Mouse (Mus musculus): ENCODE results near the gene Itgb5.

Itgb5 gene

DNA sequence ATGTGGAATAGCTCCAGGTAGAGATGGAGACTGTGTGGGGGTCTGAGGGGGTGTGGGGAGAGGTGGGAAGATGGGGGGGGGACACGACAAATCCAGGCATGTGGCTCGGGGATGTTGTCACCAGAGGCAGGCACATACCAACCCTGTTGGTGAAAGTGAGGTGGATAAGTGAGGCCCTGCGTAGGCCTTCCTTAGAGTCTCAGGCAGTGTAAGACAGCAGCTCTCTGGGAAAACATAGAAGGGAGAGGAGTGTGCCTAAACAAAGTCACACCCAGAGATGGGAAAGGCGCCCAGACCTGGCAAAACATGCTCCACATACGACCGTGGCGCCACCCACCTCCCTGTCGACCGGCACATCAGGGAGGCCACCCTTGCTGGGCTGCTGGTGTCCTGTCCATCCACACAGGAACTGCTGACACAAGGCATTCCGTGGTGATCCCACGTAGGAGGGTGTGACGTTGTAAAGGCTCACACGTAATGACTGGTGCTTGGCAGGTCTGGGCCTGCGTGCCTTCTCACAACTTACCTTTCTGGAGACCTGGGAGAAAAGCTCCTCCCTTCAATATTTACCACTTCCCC, 42.5 kb downstream of the Itgb5 start:
- no peak for DNase-seq (ENCODE audit: extremely low spot score, low read depth, low spot score)

DNA sequence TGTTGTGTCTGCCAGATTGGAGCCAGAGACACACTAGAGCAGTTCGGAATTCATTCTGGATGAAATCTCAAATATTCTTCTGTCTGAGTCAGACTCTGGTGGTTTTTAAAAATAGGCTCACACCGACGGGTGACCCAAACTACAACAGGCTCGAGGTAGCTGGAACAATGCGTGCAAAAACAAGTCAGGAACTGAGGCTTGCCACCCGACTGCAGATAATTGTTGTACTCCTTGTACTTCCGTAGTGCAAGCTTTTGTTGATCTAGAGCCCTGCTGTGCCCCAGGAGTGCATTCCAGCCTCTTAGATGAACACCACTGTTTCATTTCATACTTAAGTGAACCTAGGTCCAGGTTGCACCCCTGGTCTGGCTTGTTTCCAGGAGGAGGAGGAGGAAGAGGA, 43.8 kb downstream of the Itgb5 start:
- no peak for DNase-seq (ENCODE audit: extremely low spot score, low read depth, low spot score)

DNA sequence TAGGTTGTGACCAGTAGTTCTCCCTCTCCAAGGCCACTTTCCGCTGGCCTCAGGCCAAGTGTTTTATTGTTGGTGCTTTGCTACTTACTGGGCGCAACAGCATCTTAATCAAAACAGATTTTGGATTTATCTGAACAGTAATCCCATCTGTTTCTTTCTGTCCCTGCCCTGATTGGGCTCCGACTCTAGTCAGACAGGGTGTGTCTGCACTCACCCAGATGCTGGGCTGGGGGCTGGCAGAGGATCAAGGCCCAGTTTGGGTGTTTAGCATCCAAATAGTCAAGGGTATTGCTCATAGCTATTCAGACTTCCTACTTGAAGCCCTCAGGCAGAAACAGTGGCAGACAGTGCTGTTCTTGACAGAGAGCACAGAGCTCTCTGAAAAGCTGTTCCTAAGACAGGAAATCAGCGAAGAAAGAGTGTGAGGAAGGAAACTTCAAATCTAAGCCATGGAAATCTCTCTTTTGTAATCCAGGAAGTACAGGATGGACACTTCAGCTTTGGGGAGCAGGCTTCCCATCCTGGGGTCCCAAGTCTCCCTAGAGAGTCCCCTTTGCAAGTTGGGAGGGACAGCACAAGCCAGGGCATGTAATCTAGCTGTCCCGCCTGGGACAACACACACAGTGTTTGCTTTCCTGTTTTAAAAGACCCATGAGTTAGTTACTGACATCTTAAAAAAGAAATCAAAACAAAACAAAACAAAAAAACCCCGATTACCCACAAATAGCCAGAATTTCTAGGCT, 48.7 kb downstream of the Itgb5 start:
- DNase-seq (ENCODE audit: extremely low spot score, low read depth, low spot score), result no peak

DNA sequence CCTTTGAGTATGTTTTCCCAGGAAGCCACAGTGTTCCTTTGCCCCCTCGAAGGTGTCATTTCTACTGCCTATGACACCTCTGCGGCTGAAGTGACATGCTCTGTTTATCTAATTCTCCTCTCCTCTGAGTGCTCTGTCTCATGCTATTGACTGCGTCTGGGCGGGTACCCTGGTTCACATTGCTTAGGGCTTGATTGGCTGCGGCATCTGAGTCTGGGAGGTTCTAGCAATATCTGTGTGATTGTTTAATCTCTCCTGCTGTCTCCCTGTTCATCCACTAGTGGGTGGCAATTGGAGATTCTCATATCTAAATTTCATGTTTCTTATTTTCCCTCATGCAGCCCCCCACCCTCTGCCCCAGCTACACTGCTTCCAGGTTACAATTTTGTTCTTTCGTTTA, 49.6 kb downstream of the Itgb5 start:
- DNase-seq (ENCODE audit: extremely low spot score, low read depth, low spot score), result no peak

DNA sequence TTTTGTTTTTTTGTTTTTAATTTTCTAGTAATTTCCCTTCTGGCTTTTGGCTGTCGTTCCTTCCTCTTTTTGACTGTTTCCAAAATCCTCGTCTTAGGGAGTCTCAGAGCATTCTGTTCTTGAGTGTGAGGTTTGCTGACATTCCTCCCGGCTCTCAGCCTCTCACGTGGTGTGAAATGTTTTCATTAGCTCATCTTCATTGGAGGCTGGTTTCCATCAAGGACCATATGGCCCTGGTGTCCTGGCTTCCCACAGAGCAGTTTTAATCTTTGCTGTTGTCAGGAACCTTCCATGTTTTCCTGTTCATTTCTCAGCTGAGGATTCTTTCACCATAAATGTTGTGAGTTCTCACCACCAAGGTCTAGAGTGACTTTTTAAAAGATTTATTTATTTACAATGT, 50.1 kb downstream of the Itgb5 start:
- no peak for DNase-seq (ENCODE audit: extremely low spot score, low read depth, low spot score)

DNA sequence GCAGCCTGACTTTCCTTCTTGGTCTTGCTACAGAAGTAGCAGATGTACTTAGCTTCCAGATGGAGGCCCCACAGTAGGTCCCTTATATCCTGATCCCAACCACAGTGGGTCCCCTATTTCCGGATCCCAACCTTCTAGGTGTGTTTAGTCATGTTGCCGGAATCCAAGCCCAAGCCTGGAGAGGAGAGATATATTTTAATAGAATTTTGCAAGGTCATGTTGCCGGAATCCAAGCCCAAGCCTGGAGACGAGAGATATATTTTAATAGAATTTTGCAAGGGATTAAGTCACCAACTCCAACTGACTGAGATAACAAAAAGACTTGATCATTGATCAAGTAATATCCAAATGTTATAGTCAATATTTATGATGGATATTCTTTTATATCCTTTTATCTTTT, 51.3 kb downstream of the Itgb5 start:
- DNase-seq (ENCODE audit: extremely low spot score, low read depth, low spot score), result no peak

DNA sequence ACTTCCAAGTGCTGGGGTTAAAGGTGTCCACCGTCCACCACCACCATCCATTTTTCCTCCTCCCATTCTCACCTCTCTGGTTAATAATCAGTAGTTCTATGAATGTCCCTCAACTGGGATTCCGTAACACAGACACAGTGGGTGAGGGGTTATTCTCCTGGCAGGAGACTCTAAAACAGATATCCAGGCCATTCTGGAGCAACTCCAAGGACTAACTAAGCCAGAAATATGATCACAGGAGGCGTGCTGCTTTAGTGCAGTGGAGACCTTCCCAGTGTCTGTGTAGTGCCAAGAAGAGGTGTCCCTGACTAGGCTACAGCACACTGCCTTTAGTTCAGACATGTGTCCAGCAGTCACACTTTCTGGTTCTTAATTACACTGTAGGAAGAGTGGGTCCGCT, 53.1 kb downstream of the Itgb5 start:
- DNase-seq (ENCODE audit: extremely low spot score, low read depth, low spot score), result no peak

DNA sequence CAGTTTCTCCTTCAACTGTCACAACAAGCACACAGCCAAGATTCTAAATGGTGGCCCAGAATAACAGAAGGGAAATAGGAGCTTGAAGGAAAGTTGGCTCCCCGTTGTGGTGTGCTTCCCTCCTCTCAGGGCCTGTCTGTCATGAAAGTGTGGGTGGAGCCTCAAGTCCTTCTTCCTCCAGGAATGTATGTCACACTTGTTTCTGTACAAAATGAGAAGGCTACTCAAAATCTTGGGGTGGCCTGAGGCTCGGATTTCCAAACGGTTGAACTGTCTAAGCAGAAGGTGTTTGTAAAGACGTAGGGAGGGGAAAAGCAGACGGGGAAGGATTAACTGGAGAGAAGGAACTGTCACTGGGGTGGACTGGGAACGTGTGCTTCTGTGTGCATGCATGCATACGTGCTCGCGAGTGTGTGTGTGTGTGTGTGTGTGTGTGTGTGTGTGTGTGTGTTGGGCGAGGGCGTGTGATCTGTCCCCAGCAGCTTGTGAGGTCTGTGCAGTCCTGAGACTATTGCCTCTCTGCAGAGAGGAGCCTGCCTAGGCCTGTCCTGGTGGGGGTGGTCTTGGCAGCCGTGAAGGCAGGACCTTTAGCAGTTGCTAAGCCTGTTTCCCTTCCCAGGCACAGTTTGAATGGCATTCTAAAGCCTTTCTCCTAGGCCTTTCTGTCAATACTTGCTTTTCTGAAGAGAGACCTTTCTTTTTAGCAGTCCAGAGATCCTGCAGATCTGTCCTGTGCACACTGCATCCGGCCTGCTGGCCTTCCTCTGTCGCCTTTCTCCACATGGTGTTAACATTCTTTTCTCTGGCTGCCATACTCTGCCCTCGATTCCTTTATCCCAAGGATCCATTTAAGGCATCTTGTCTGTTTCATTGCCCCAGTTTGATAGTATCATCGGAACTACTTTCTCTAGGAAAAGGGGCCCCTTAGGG, 53.8 kb downstream of the Itgb5 start:
- DNase-seq (ENCODE audit: extremely low spot score, low read depth, low spot score), result no peak

DNA sequence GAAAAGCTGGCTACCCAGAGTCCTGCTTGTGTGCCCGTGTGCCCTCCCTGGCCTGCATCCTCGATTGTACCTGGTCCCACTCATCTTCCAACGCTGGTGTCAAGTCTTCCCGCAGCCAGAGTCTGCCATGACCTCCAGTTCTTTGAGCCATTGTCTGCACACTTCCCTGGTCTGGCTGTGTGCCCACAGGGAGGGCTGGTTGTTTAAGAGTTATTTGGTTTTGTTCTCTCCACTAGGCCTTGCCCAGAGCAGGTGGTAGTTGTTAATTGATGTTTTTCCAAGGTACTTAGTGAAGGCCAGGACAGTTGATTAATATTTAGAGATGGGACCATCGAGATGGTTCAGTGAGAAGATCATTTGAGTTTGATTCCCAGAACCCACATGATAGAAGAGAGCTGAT, 54.7 kb downstream of the Itgb5 start:
- no peak for DNase-seq (ENCODE audit: extremely low spot score, low read depth, low spot score)

DNA sequence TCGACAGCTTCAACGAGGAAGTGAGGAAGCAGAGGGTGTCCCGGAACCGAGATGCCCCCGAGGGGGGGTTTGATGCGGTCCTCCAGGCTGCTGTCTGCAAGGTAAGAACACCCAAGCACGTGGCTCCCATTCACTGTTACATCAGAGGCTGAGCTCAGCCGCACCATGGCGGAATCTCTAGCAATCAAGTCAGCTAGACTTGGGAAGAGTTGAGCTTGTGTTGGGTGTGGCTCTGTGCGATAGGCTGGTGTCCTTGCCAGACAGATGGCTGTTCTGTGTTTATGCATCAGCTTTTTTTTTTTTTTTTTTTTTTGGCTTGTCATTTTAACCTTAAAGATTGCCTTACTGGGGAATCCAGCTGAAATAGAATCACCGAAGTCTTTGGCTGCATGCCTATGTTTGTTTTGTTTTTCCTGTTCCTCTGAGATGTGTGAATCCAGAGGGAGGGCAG, 55.6 kb downstream of the Itgb5 start:
- no peak for DNase-seq (ENCODE audit: extremely low spot score, low read depth, low spot score)

DNA sequence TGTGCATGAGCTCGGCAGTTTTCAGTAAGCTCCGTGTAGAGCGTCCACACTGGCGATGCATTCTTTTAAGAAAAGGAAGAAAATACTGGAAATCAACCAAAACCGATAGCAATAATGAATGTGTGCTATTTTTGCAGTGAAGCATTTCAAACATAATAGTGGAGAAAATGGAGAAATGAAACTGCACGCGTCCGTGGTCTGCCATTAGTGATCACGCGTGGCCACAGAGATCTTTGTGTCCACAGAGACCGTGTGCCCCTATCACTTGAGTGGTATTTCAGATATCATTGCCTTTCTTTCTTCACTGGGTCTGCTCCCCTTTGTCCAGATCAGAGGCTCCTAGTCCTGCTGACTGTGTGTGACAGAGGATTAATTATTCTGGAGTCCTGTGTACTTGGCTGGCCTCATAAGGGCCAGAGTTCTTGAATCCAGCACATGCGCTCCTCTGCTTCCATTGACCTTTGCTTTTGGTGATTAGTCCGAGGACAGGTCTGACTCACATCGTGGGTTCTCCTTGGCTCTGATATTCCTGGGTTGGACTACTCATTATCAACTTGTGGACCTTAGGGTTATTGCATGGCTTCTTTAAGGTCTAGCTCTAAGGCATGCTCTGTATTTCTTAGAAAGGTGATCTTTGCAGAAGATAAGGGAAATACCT, 56.3 kb downstream of the Itgb5 start:
- no peak for DNase-seq (ENCODE audit: extremely low spot score, low read depth, low spot score)

DNA sequence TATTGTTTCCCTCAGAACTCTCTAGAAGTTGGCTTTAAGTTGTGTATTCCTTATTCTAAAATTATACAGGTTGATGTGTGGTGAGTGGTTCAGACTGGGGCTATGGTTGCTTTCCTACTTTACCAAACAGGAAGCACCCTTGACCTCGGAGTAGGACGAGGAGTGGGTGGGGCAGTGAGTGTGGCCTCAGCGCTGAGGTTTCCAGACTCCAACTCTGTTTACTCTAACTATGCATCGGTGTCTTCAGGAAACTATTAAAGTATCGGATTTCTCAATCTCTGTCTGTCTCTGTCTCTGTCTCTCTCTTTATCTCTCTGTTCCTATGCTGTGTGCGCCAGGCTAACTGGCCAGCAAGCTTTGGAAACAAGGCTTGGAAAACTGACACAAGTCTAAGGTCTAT, 57.2 kb downstream of the Itgb5 start:
- DNase-seq (ENCODE audit: extremely low spot score, low read depth, low spot score), result no peak

DNA sequence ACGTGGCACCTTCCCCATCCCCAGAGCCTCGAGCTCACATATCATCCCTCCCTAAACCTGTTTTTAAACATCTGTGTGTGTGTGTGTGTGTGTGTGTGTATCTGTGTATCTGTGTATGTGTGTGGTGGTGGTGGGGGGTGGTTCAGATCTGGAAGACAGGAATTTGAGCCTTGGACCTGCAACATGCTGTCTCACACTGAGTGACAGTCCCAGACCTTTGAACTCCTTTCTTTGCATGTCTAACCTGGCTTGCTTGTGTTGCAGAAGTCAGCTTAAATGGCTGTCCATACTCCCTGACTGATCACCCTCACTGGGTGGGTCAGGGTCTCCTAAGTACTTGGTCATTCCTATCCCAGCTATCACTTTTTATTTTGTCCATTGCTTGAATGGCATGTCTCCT, 58.5 kb downstream of the Itgb5 start:
- DNase-seq (ENCODE audit: extremely low spot score, low read depth, low spot score), result no peak

DNA sequence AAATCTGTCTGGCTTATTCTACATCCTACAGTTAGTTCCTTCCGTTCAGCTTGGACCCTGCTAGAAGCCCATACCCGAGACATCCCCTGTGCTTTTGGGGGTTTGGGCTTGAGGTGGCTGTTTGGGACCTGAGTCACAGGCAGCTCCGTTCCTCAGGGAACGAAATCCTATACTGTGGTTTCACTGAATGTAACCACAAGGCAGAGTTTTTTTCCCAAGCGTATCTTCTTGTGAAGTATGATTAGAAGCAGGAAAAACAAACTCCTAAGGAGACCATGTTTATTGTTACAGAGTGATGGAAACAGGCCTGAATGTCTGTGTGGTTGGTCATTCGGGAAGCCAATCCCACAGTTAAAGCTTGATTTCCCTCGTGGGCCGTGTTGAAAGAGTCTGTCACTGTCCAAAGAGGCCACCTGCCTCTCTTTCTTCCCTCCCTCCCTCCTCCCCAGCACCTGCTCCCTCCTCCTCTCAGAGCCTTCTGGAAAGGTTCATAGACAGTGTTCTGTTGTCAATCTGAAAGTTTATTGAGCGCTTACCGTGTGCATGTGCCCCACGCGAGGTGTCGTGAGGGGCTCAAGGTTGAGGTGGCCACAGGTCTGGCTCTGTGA, 59.6 kb downstream of the Itgb5 start:
- no peak for DNase-seq (ENCODE audit: extremely low spot score, low read depth, low spot score)

DNA sequence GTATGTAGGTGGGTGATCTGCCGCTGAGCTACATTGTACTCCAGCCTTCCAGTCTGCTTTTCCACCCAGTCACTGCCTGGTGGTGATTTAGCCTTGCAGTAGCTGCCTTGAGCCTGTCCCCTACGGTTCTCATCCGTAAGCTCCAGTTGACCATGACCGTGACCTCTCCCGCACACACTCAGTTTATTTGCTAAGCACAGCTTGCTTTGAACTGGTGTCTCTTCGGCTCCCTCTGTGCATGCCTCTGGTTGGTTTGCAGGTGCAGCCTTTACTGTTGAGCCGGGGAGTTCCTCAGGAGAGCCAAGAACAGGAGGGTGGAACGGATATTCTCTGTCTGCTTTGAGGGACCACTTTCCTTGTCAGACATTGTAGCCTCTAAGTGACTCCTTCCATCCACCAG, 61.6 kb downstream of the Itgb5 start:
- DNase-seq (ENCODE audit: extremely low spot score, low read depth, low spot score), result no peak

DNA sequence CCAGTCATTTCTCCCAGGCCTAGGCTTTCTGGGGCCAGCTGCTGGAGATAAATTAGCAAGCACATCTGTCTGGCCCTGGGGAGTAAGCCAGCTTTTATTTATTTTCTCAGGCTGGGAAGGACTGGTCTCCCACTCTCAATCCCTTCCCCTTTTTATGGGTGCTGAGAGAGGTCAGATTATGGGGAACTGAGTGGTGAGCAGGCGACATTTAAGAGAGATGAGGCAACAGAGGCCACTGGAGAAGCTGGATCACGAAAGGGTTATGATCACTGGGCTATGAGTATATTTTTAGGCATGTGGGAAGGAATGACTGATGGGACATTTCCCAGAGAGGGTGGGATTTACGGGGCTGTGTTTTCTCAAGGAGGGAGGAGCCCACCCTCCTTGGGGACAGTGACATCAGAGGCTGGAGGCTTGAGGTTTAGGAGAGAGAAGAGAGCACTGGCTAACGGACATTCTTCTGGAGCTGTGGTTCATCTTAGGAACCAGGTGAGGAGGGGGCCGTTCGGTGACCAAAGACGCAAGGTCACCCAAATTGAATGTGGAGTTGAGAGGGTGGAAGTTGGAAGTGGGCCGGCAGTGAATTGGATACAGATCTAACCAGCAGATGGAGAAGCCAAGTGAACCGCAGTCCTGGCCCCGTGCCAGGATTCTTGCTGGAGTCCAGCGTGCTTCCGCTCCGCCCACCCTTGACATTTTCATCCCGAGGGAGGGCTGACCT, 62.3 kb downstream of the Itgb5 start:
- DNase-seq (ENCODE audit: extremely low spot score, low read depth, low spot score), result no peak

DNA sequence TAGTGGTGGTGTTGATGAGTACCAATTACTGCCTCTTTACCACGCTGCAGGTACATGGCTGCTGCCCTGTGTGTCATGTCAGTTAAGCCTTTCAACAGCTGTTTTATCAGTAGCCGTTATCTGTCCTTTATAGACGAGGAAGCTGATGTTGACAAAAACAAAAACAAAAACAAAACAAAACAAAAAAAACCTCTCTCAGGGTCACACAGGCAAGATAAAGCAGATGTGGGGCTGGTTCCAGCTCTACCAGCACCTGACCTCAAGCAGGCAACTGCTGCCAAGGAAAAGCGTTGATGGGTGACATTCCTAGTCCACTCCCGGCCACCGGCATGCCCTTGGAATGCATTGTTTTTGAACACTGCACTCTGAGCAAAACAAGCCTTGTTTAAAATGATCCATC, 63.1 kb downstream of the Itgb5 start:
- no peak for DNase-seq (ENCODE audit: extremely low spot score, low read depth, low spot score)

DNA sequence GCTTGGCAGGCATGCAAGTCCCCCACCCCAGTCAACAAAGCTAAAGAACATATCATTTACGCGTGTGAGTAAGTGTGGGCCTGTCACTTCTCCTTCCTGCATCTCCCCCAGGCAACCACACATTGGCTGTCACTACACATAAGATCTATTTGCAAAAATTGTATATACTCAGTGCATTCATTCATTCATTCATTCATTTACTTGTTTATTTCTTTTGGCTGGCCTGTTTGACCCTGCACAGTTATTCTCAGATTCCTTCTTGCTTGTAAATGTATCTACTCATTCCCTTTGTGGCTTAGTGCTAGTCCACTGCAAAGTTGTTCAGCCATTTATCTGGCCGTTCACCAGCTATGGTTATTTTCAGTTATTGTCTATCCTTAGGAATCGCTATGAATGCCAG, 64.3 kb downstream of the Itgb5 start:
- DNase-seq (ENCODE audit: extremely low spot score, low read depth, low spot score), result no peak

DNA sequence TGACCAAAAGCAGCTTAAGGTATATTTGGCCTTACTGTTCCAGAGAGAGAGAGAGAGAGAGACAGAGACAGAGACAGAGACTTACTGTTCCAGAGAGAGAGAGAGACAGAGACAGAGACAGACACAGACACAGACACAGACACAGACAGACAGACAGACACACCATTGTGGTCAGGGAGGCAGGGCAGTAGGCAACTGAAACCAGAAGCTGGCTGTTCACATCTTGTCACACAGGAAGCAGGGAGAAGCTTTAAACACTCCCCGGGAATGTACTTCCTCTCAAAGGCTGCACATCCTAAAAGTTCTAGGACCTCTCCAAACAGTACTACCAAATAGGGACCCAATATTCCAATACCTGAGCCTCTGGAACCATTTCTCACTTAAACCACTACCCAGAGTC, 65.0 kb downstream of the Itgb5 start:
- DNase-seq (ENCODE audit: extremely low spot score, low read depth, low spot score), result no peak

DNA sequence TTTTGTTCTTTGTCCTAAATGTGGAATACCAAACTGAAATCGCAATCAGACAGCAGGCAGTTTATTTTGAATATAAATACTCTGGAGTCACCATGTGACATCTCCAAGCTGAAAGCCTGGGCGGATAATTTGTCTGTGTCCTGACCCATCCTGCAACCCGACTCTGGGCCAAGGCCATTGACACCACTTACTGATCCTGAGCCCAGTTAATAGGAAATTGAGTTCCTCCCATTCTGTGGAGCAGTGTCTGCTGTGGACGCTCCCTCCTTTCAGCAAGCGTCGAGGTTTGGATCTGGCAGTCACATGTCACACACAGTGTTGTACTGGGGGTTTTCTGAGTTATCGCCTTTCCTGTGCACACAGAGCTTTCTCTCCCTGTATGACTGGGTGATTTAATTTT, 66.2 kb downstream of the Itgb5 start:
- no peak for DNase-seq (ENCODE audit: extremely low spot score, low read depth, low spot score)
